ENCODE assay signal across 8 mouse cellular contexts in the genomic region with DNA sequence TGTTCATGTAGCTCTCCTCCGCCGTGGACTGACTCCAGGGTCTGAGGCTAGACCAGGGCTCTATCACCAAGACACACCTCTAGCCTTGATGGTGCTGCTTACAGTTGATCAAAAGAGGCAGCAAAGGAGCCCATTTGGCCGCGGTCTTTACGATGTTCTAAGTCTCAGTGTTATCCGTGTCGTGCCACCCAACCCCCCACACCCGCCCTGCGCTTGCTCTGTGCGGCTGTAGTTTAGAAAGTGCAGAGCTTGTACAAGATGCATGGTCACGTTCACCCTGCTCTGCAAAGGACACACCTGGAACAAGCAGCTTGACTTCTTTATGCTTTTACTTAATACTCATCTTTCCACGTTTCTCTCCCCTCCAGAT. TPM values are rescaled to one million over a fixed set of nuclear protein-coding genes. Genes with fewer than 3 reads are reported as not detected.
DNase-seq lines count a peak whose midpoint lies in the region; ATAC-seq and TF ChIP-seq lines count a peak whose summit lies in the region.

No protein-coding gene starts in this region.

- H3K4me1 ChIP-seq in heart, embryonic 11.5 days (ENCODE audit: control insufficient read depth, insufficient read depth, low read length) = peaks cover 5% of the 10 kb centered on the region; the same call in 1 of the 2 replicates
- H3K4me1 ChIP-seq in lung, postnatal 0 days (ENCODE audit: insufficient read depth, low read depth, low read length) = peaks cover 5% of the 10 kb centered on the region; the same call in 1 of the 2 replicates

- H3K27ac ChIP-seq in heart, embryonic 11.5 days (ENCODE audit: low read depth, low read length) = peak overlapping the region; percentile 75
- peak overlapping the region; percentile 83 for H3K27ac ChIP-seq in lung, postnatal 0 days (ENCODE audit: low read length)

- H3K36me3 ChIP-seq in heart, embryonic 11.5 days (ENCODE audit: control insufficient read depth, insufficient read depth, low read length) = peaks cover 8% of the 10 kb centered on the region
- H3K36me3 ChIP-seq in lung, postnatal 0 days (ENCODE audit: insufficient read depth, low read length) = no peaks in the 10 kb centered on the region

- no peak for TF ChIP-seq CTCF in lung, postnatal 0 days (IDR thresholded peaks at IDR 0.05)

- intact Hi-C loops in heart, postnatal 36 days (cut with DNase I) = loop anchor here (1.0 to 2.0 kb wide), 2 partner anchors 13 to 39 kb away; no protein-coding TSS in a partner anchor

- H3K27me3 ChIP-seq in heart, embryonic 11.5 days (ENCODE audit: control insufficient read depth, insufficient read depth, low read length) = no peaks in the 10 kb centered on the region
- H3K27me3 ChIP-seq in lung, postnatal 0 days (replicated peaks; ENCODE audit: insufficient read depth, low read length) = no peaks in the 10 kb centered on the region

- peak overlapping the region; percentile 18 for H3K9ac ChIP-seq in heart, embryonic 11.5 days (ENCODE audit: low read depth, low read length)
- H3K9ac ChIP-seq in lung, postnatal 0 days (replicated peaks; ENCODE audit: low read depth) = 0 out of 2 replicates have a peak overlapping the region, but pooled peaks have one; percentile 0

- peak overlapping the region; percentile 43 for H3K4me3 ChIP-seq in heart, embryonic 11.5 days (ENCODE audit: low read depth, low read length)
- H3K4me3 ChIP-seq in lung, postnatal 0 days (ENCODE audit: low read depth, low read length) = peak overlapping the region; percentile 20; the same call in 1 of the 2 replicates

- no peak for TF ChIP-seq EP300 in lung, postnatal 0 days (IDR thresholded peaks at IDR 0.05)

- H3K4me2 ChIP-seq in heart, embryonic 11.5 days = peak overlapping the region; percentile 81
- peak overlapping the region; percentile 48 for H3K4me2 ChIP-seq in lung, postnatal 0 days (replicated peaks; ENCODE audit: low read depth, low read length)

- no peaks in the 10 kb centered on the region; the same call in 1 of the 2 replicates for H3K9me3 ChIP-seq in heart, embryonic 11.5 days (replicated peaks; ENCODE audit: control insufficient read depth, low read length)
- H3K9me3 ChIP-seq in lung, postnatal 0 days (ENCODE audit: low read length) = no peaks in the 10 kb centered on the region

- 14% methylated on average over 12 of the region's 12 CpGs for WGBS in heart, embryonic 11.5 days (ENCODE audit: insufficient replicate concordance)
- WGBS in lung, postnatal 0 days = 29% methylated on average over 12 of the region's 12 CpGs

- no peak for DNase-seq in heart, postnatal 36 days
- DNase-seq in lung, postnatal 0 days (ENCODE audit: low spot score) = no peak
- peak; percentile 6 to 14 for DNase-seq in thymus, postnatal 10 days (ENCODE audit: low spot score in 2 of 2)
- no peak for DNase-seq in urinary bladder, postnatal 4 days (ENCODE audit: low spot score in 2 of 2)
- DNase-seq in ovary, postnatal 14 days (ENCODE audit: low spot score) = no peak

- 0 out of 2 replicates have a peak, but pooled peaks have one; percentile 17 for ATAC-seq in heart, embryonic 11.5 days (replicated peaks; ENCODE audit: insufficient number of reproducible peaks, low FRiP score, low TSS enrichment)
- ATAC-seq in activated CD4-positive, CD25-positive, alpha-beta regulatory T cell, adult 4 months = peak; percentile 53
- peak; percentile 33 to 54 for ATAC-seq in hematopoietic stem cell, adult 5-6 weeks (replicated peaks in 1 of 2; ENCODE audit: insufficient read depth in 1 of 2, low FRiP score in 2 of 2, low TSS enrichment in 1 of 2, low read depth in 1 of 2, poor library complexity in 2 of 2, severe bottlenecking in 2 of 2)
- peak; percentile 49 for ATAC-seq in lung, postnatal 0 days

RNA-seq across cellular contexts. Expression of a gene that starts 11.6 kb away (rescaled TPM):
- 34.1 and 38.3 TPM in 2 replicates for polyA plus RNA-seq in heart, embryonic 11.5 days (2014; fragmentation: Nextera tagmentation; extraction: Ambion mirVana)
- 10 to 100 TPM; 17.0 to 21.1 TPM for total RNA-seq in heart, postnatal 36 days (2021)
- 1 to 10 TPM; 5.8 to 6.4 TPM for polyA plus RNA-seq in activated CD4-positive, CD25-positive, alpha-beta regulatory T cell, adult 4 months (2017; shearing (Covaris generic))
- 5.3 and 5.4 TPM in 2 replicates for total RNA-seq in hematopoietic stem cell, adult 5-6 weeks (2017)
- polyA plus RNA-seq in lung, postnatal 0 days (2015; fragmentation: Nextera tagmentation; extraction: Ambion mirVana) = 53.8 and 92.9 TPM in 2 replicates

RNA-seq across cellular contexts. Expression of a gene that starts 28.6 kb away (rescaled TPM):
- 577 and 587 TPM in 2 replicates for polyA plus RNA-seq in heart, embryonic 11.5 days (2014; fragmentation: Nextera tagmentation; extraction: Ambion mirVana)
- 100 to 1,000 TPM; 492 to 522 TPM for total RNA-seq in heart, postnatal 36 days (2021)
- 1,000 to 10,000 TPM; 2,810 to 3,158 TPM for polyA plus RNA-seq in activated CD4-positive, CD25-positive, alpha-beta regulatory T cell, adult 4 months (2017; shearing (Covaris generic))
- total RNA-seq in hematopoietic stem cell, adult 5-6 weeks (2017) = 1,696 and 1,704 TPM in 2 replicates
- 491 and 498 TPM in 2 replicates for polyA plus RNA-seq in lung, postnatal 0 days (2015; fragmentation: Nextera tagmentation; extraction: Ambion mirVana)

Comparison
In these comparisons a context has a peak if more than half of its experiments do, and no peak if none do; other contexts are left out.
1. DNase-seq: peak in thymus, postnatal 10 days (2 of 2); none in heart, postnatal 36 days (0 of 2), lung, postnatal 0 days (single experiment), urinary bladder, postnatal 4 days (0 of 2) and ovary, postnatal 14 days (single experiment).
2. Peak in every context shown above with its lines, with median percentiles within 50 percentile points of each other: ATAC-seq.